Mouse (Mus musculus) ovary, postnatal 10 days (tissue): ENCODE data around the gene B230307C23Rik.
"Not testable (repeated sequence)": the region's sequence is repeated elsewhere in the genome, so short reads cannot be mapped to it uniquely, and the experiment has no call there.

Experiments used
- DNase-seq: peaks from one replicate; pipeline ENCODE4 v3.0.0; 2022; ENCODE audit warnings: low spot score

The B230307C23Rik gene

GRCm38 (mm10) chr16:97996616-97997382 is at the start of gene B230307C23Rik:
Gene B230307C23Rik (plus strand): TSS chr16:97997315.
- DNase-seq = peak; percentile 40

- no peak for DNase-seq
Measured at GRCm38 (mm10) chr16:97948836-97949235, 48.3 kb upstream of the B230307C23Rik start.

GRCm38 (mm10) chr16:97950061-97950460 is 47.1 kb upstream of the B230307C23Rik start:
- DNase-seq = no peak

- no peak for DNase-seq
Measured at GRCm38 (mm10) chr16:97952371-97952770, 44.7 kb upstream of the B230307C23Rik start.

- DNase-seq = no peak
Measured at GRCm38 (mm10) chr16:97952801-97953200, 44.3 kb upstream of the B230307C23Rik start.

- no peak for DNase-seq
Measured at GRCm38 (mm10) chr16:97953300-97953699, 43.8 kb upstream of the B230307C23Rik start.

GRCm38 (mm10) chr16:97956011-97956410 is 41.1 kb upstream of the B230307C23Rik start:
- no peak for DNase-seq

GRCm38 (mm10) chr16:97957626-97958025 is 39.5 kb upstream of the B230307C23Rik start:
- DNase-seq = no peak

- no peak for DNase-seq
Measured at GRCm38 (mm10) chr16:97958401-97958973, 38.6 kb upstream of the B230307C23Rik start.

GRCm38 (mm10) chr16:97960348-97960747 is 36.8 kb upstream of the B230307C23Rik start:
- DNase-seq = no peak

- no peak for DNase-seq
Measured at GRCm38 (mm10) chr16:97961381-97962150, 35.5 kb upstream of the B230307C23Rik start.

- peak; percentile 95 for DNase-seq
Measured at GRCm38 (mm10) chr16:97962151-97962948, 34.8 kb upstream of the B230307C23Rik start, which contains the start of the genes C2cd2 and Zbtb21. Gene C2cd2 (minus strand): TSS chr16:97962598. Gene Zbtb21 (minus strand): TSS chr16:97962622.

GRCm38 (mm10) chr16:97963956-97964540 is 33.1 kb upstream of the B230307C23Rik start:
- no peak for DNase-seq

- no peak for DNase-seq
Measured at GRCm38 (mm10) chr16:97977277-97977676, 19.8 kb upstream of the B230307C23Rik start.

- DNase-seq = no peak
Measured at GRCm38 (mm10) chr16:97977722-97978121, 19.4 kb upstream of the B230307C23Rik start.

GRCm38 (mm10) chr16:97981362-97981761 is 15.8 kb upstream of the B230307C23Rik start:
- no peak for DNase-seq

GRCm38 (mm10) chr16:97984589-97984988 is 12.5 kb upstream of the B230307C23Rik start:
- DNase-seq = no peak

GRCm38 (mm10) chr16:97991517-97991916 is 5.6 kb upstream of the B230307C23Rik start:
- DNase-seq = no peak

GRCm38 (mm10) chr16:97992477-97992876 is 4.6 kb upstream of the B230307C23Rik start:
- not testable (repeated sequence) for DNase-seq

- DNase-seq = no peak
Measured at GRCm38 (mm10) chr16:97995849-97996615, 1.1 kb upstream of the B230307C23Rik start.

- not testable (repeated sequence) for DNase-seq
Measured at GRCm38 (mm10) chr16:97997383-97997731, 242 bp downstream of the B230307C23Rik start.
